Mouse (Mus musculus): ENCODE data around the gene Hras.
A peak's percentile ranks its signal among the peaks of the same experiment; 100 is the strongest.

The Hras gene

DNA sequence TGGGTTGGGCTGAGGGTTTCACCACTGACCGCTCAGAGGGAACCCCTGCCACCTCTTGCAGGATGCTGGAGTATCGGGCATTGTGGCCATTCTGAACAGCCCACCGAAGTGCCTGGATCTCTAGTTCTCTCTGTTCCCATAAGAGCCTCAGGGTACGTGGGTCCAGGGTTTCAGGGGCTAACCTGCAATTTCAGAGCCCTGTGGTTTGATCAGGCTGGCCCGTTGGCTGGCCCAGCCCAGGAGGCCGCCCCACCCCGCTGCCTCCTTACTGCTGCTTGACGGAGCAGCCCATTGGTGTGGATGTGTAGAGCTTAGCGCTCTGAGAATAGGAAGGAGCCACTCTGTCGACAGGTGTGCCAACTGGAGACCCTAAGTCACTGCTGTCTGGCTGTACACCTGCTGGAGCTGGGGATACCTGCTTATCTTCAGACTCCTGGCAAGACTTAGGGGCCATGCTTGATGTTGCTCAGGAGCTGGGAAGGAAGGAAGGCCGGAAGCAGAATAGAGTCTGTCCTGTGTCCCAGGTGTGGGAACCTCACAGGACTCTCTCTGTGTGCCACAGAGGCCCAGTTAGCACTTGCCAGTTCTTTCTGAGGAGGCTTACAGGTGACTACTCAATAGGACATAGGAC, 19.9 kb upstream of the Hras start, which contains the start of gene Lmntd2:
TSS of gene Lmntd2 (minus strand) at position 476 of the 631 bp plus-strand sequence.
- DNase-seq, result no peak

DNA sequence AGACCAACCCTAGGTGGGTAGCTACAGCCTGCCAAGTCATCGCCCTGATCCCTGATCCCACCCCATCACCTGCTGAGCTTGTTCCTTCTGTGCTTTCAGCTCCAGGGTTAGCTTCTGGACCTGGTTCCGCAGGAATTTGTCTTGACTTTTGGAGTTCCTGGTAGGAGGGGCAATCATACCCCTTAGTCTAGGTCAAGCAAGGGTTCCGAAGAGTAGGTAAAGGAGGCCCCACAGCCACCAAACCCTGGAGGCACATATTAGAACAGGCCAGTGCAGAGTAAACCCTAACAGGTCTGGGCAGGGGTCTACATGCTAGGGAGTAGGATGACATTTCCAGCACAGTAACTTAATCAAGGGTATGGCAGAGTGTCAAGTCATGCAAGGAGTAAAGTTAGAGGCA, 19.3 kb upstream of the Hras start:
- DNase-seq, result no peak

GRCm38 (mm10) chr7:141210606-141211131, 16.9 kb upstream of the Hras start:
- DNase-seq, result peak in 1 of 2 experiments; percentile 28

DNA sequence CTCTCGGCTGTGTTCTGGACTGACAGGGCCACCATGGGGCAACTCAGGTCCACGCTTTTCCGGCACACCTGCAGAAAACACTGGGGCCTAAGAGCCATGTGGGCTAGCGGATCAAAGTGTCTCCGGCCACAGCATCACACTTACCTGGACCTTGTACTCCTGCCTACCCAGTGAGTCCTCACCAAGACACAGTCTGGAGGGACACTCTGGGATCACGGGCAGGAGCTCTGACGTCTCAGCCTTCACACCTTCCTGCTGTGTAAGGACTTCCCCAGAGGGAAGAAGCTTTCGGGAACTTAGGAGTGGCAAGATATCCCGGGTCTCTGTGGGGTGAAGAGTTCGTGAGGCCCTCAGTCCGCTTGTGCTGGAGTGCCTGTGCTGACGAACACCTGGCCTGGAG, 16.3 kb upstream of the Hras start:
- peak in 1 of 2 experiments; percentile 33 for DNase-seq

- no peak for DNase-seq
Observed at GRCm38 (mm10) chr7:141209526-141209925, 15.7 kb upstream of the Hras start.

DNA sequence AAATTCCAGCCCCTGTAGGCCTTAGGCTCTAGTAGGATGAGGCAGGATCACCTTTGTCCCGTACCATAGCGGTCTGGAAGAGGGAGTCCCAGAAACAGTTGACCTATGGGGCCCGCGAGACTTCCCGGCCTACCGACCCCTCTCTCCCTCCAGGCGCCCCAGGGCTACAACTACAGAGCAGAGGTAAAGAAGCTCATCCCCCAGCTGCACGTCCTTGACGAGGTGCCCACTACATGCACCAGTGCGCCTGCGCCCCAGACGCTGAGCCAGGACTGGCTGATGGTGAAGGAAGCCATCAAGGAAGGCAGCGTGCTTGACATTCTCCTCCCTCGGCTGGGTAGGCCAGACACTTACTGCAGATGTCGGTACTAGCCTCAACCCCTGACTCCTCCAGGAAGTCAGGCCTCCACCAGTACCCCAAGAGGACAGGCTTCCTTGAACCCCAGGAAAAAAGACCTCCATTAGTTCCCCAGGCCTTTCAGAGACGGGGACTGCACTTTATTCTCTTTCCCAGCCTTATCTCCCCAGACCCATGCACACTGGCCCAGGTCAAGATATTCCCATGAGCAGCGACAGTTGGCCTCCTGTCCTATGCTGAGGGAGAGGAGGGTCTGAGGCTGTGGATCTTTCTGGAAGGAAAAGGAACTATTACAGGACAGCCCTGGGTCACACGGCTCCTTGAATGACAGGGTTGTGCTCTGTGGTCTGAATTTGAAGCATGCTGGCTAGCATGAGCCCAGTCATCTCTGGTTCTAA, 12.6 kb upstream of the Hras start:
- DNase-seq, result peak in 1 of 2 experiments; percentile 33

GRCm38 (mm10) chr7:141205504-141205903, 11.7 kb upstream of the Hras start:
- DNase-seq, result peak in 1 of 2 experiments; percentile 31

DNA sequence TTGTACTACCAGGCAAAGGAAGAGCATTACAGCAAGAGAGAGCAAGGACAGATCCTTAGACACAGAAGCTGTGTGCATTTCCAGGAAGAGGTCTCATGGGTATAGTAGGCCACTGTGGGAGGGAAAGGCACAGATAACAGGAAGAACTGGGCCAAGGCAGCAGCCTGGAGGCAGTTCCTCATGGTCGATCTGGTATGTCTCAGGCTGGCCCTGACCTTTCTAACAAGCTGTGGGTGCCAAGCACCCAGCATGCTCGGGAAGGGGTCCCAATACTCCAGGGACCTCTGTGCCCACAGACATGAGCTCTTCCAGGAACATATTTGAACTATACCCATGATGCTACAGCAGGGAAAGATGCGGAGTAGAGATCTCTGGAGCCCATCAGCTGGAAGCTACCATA, 10.7 kb upstream of the Hras start:
- no peak for DNase-seq

GRCm38 (mm10) chr7:141198121-141198520, 4.3 kb upstream of the Hras start:
- no peak for DNase-seq

- no peak for DNase-seq
Observed at GRCm38 (mm10) chr7:141196619-141197282, 2.9 kb upstream of the Hras start.

GRCm38 (mm10) chr7:141195754-141196153, 1.9 kb upstream of the Hras start:
- no peak for DNase-seq

DNA sequence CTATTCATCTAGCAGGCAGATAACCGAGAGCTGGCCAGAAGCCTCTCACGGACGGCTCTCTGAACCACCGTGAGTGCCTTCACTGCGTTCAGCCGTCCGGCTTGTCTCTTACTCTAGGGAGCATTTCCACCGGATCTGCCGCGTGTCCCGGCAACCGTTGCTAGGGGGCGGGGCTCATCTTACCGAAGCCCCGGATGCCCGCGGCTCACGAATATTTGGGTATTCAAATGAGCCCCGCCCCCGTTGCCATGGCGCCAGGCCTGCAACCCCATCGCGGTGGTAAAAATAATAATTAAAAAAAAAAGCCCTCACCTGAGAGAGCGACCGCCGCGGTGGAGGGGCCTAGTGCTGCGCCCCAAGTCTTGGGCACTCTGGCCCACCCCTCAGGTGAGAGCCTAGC, 1.0 kb upstream of the Hras start:
- peak; percentile 96 to 97 for DNase-seq

DNA sequence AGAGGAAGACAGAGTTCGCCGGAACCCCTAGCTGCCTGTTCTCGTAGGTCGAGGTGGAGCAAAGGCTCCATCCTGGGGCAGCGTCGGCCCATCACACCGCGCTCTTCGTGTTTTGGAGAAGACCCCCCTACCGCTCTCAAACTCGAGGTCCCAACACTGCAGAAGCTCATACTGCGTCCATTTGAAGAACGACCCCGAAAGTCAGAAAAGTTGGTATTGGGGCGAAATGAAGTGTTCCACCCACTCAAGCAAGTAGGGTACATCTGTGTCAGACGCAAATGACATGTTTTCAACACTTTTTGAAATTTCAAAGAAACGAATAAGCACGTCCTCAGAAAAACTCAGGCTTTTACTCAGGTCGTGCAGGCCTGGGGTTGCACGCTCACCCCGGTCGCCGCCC, 604 bp upstream of the Hras start:
- DNase-seq, result no peak

- DNase-seq, result peak; percentile 42 to 82
Observed at GRCm38 (mm10) chr7:141193348-141193856, 403 bp downstream of the Hras start.

GRCm38 (mm10) chr7:141192776-141193347, 943 bp downstream of the Hras start:
- DNase-seq, result no peak

DNA sequence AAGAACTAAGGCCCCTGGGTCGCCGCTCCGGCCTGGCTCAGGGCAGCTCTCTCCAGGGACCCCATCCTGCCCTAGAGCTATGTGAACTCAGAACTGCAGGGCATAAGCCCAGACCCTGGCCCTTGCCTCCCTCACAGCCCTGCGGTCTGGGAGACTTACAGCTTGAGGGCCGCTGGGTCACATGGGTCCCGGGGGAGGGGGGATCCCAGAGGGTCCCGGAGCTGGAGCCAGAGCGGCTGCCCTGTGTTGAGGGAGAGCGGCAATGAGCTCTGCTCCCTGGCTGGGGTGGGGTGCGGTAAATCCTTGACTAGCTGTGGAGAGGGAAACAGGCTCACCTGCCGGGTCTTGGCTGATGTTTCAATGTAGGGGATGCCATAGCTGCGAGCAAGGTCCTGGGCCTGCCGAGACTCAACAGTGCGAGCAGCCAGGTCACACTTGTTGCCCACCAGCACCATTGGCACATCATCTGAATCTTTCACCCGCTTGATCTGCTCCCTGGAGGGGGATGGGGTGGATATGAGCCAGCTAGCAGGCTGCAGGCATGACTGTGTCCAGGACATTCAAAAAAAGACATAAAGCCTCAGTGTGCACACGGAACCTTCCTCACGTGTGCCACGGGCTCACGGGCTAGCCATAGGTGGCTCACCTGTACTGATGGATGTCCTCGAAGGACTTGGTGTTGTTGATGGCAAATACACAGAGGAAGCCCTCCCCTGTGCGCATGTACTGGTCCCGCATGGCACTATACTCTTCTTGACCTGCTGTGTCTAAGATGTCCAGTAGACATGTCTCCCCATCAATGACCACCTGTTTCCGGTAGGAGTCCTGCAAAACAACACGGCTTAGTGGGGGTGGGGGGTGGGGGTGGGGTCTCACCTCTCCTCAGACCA, 1.8 kb downstream of the Hras start:
- no peak for DNase-seq

- peak; percentile 65 to 84 for DNase-seq
Observed at GRCm38 (mm10) chr7:141191036-141191435, 2.8 kb downstream of the Hras start.

DNA sequence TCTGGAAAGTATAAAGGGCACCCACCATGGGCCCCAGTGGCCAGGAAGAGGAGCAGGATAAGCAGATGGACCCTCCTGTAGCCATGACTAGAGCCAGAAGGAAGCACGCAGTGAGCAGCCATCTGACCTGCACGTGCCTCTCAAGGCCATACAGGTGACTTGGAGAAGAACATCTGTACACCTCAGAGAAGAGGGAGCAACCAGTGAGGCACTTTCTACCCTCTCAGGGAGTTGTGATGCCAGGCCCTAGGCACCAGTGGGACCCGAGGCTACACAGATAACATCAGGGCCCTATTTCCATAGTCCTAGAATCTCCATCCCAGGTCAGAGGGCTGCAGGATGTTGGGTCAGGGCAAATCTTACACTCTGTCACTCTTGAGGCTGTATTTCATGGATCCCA, 3.6 kb downstream of the Hras start:
- no peak for DNase-seq

GRCm38 (mm10) chr7:141188733-141189132, 5.1 kb downstream of the Hras start:
- DNase-seq, result no peak

- no peak for DNase-seq
Observed at GRCm38 (mm10) chr7:141188194-141188593, 5.6 kb downstream of the Hras start.

- peak; percentile 90 to 95 for DNase-seq
Observed at GRCm38 (mm10) chr7:141176173-141176572, 17.6 kb downstream of the Hras start.

- no peak for DNase-seq
Observed at GRCm38 (mm10) chr7:141175068-141175467, 18.7 kb downstream of the Hras start.

Data from kidney, postnatal 25 days (tissue).